Mouse (Mus musculus): ENCODE data around the gene 5031439G07Rik.

GRCm38 (mm10) chr15:84925495-84926018 lies 62.8 kb downstream of the 5031439G07Rik start:
- TF ChIP-seq MAFK (IDR thresholded peaks at IDR 0.05; ENCODE audit: borderline replicate concordance, low read depth, low read length) (no peak), EP300 (IDR thresholded peaks at IDR 0.05; ENCODE audit: low read depth in 1 of 2, low read length in 2 of 2) (no peak), CTCF (IDR thresholded peaks at IDR 0.05 in 2 of 3, conservative IDR thresholded peaks at IDR 0.05 in 1 of 3; ENCODE audit: control insufficient read depth in 1 of 3, insufficient read depth in 1 of 3, low read depth in 2 of 3, low read length in 3 of 3, poor library complexity in 1 of 3, severe bottlenecking in 1 of 3) (peak; percentile 20 to 47 (median 46); a peak in 5 of 6 replicates), POLR2AphosphoS2 (IDR thresholded peaks at IDR 0.05; ENCODE audit: low read length) (no peak), MEF2A (IDR thresholded peaks at IDR 0.05; ENCODE audit: extremely low read depth, insufficient replicate concordance, low read depth, low read length, poor library complexity, severe bottlenecking) (no peak), GATA1 (IDR thresholded peaks at IDR 0.05; ENCODE audit: low read depth, low read length) (no peak), HCFC1 (IDR thresholded peaks at IDR 0.05; ENCODE audit: low read depth, low read length) (no peak), TAL1 (IDR thresholded peaks at IDR 0.05; ENCODE audit: low read length) (no peak), POLR2A (IDR thresholded peaks at IDR 0.05; ENCODE audit: control insufficient read depth in 1 of 2, insufficient read depth in 1 of 2, low read depth in 1 of 2, low read length in 2 of 2, poor library complexity in 1 of 2) (no peak), USF1 (IDR thresholded peaks at IDR 0.05; ENCODE audit: low read depth, low read length) (no peak)

Data from MEL (cell line).